Mouse (Mus musculus): ENCODE results near the gene Tcf7l1.

GRCm38 (mm10) chr6:72831276-72831675 lies 42.2 kb upstream of the Tcf7l1 start:
- no peak for TF ChIP-seq CTCF (IDR thresholded peaks at IDR 0.05; ENCODE audit: borderline replicate concordance, control insufficient read depth, extremely low read depth, insufficient read depth, low read length, poor library complexity)
- no peak for TF ChIP-seq POLR2A (IDR thresholded peaks at IDR 0.05; ENCODE audit: control insufficient read depth, extremely low read depth, insufficient read depth, low read length, poor library complexity)

All from thymus, adult 2 months (tissue).